Mouse (Mus musculus) erythroblast, embryonic 14.5 days (primary cell): ENCODE data around the gene Srebf2.

ENCODE experiments used
- GATA1 ChIP-seq: IDR thresholded peaks from 2 replicates; pipeline ENCODE4 v1.6.1; 2012; ENCODE audit warnings: low read length, inconsistent platforms, mixed read lengths
- TAL1 ChIP-seq: IDR thresholded peaks from 3 replicates; pipeline ENCODE4 v1.6.1; 2012; ENCODE audit warnings: low read length, inconsistent platforms, mixed read lengths

GRCm38 (mm10) chr15:82231591-82232378 lies 84.8 kb downstream of the Srebf2 start:
- no peak for TF ChIP-seq GATA1
- TF ChIP-seq TAL1: no peak
